ENCODE assay signal across 7 mouse cellular contexts in genomic region chr14:50871284-50871683, GRCm38 (mm10). TPM values are rescaled to one million over a fixed set of nuclear protein-coding genes. Genes with fewer than 3 reads are reported as not detected.
DNase-seq lines count a peak whose midpoint lies in the region; ATAC-seq lines count a peak whose summit lies in the region.

No protein-coding gene starts in this region.

- no peaks in the 10 kb centered on the region for H3K36me3 ChIP-seq in hindbrain, embryonic 12.5 days
- no peaks in the 10 kb centered on the region for H3K36me3 ChIP-seq in hindbrain, embryonic 13.5 days

- no peak overlapping the region for H3K9ac ChIP-seq in hindbrain, embryonic 12.5 days
- H3K9ac ChIP-seq in hindbrain, embryonic 13.5 days = no peak overlapping the region

- ATAC-seq in hindbrain, embryonic 12.5 days (ENCODE audit: low FRiP score) = no peak
- no peak for ATAC-seq in hindbrain, embryonic 13.5 days (ENCODE audit: low FRiP score)

- DNase-seq in 3T3-L1 (ENCODE audit: low read depth, low spot score) = peak; percentile 41
- DNase-seq in CD4-positive helper T cell, adult 2 months (ENCODE audit: low read depth, low spot score) = peak; percentile 13
- peak; percentile 36 for DNase-seq in induced T-regulatory cell, adult 2 months (ENCODE audit: low read depth)
- DNase-seq in testis, postnatal 14 days (ENCODE audit: low spot score) = no peak
- no peak for DNase-seq in kidney, adult 9 months

- no peak overlapping the region for H3K4me3 ChIP-seq in hindbrain, embryonic 12.5 days
- no peak overlapping the region for H3K4me3 ChIP-seq in hindbrain, embryonic 13.5 days

- no peaks in the 10 kb centered on the region for H3K27me3 ChIP-seq in hindbrain, embryonic 12.5 days
- no peaks in the 10 kb centered on the region for H3K27me3 ChIP-seq in hindbrain, embryonic 13.5 days

- no peak overlapping the region for H3K27ac ChIP-seq in hindbrain, embryonic 12.5 days
- no peak overlapping the region for H3K27ac ChIP-seq in hindbrain, embryonic 13.5 days

- peaks cover 4% of the 10 kb centered on the region; the same call in 1 of the 2 replicates for H3K4me1 ChIP-seq in hindbrain, embryonic 12.5 days
- H3K4me1 ChIP-seq in hindbrain, embryonic 13.5 days (replicated peaks) = peaks cover 7% of the 10 kb centered on the region

- WGBS in hindbrain, embryonic 12.5 days = 86% methylated on average over 2 of the region's 2 CpGs
- WGBS in hindbrain, embryonic 13.5 days = 92% methylated on average over 2 of the region's 2 CpGs

- H3K4me2 ChIP-seq in hindbrain, embryonic 12.5 days (replicated peaks) = peak overlapping the region; percentile 68
- no peak overlapping the region for H3K4me2 ChIP-seq in hindbrain, embryonic 13.5 days

- no peaks in the 10 kb centered on the region for H3K9me3 ChIP-seq in hindbrain, embryonic 12.5 days (replicated peaks)
- no peaks in the 10 kb centered on the region for H3K9me3 ChIP-seq in hindbrain, embryonic 13.5 days

RNA-seq across cellular contexts. Expression of gene Tep1, which starts 0.9 kb away (rescaled TPM):
- 6.3 and 6.7 TPM in 2 replicates for polyA plus RNA-seq in hindbrain, embryonic 12.5 days (2016; fragmentation: Nextera tagmentation; extraction: Ambion mirVana)
- 2.5 and 3.2 TPM in 2 replicates for polyA plus RNA-seq in hindbrain, embryonic 13.5 days (2015; fragmentation: Nextera tagmentation; extraction: Ambion mirVana)

RNA-seq across cellular contexts. Expression of gene Klhl33, which starts 26.0 kb away (rescaled TPM):
- polyA plus RNA-seq in hindbrain, embryonic 12.5 days (2016; fragmentation: Nextera tagmentation; extraction: Ambion mirVana) = 0.39 and 0.51 TPM in 2 replicates
- 0.83 and 1.3 TPM in 2 replicates for polyA plus RNA-seq in hindbrain, embryonic 13.5 days (2015; fragmentation: Nextera tagmentation; extraction: Ambion mirVana)

RNA-seq across cellular contexts. Expression of gene Osgep, which starts 53.4 kb away (rescaled TPM):
- polyA plus RNA-seq in hindbrain, embryonic 12.5 days (2016; fragmentation: Nextera tagmentation; extraction: Ambion mirVana) = 108 and 122 TPM in 2 replicates
- polyA plus RNA-seq in hindbrain, embryonic 13.5 days (2015; fragmentation: Nextera tagmentation; extraction: Ambion mirVana) = 116 and 119 TPM in 2 replicates

RNA-seq across cellular contexts. Expression of gene Apex1, which starts 53.5 kb away (rescaled TPM):
- polyA plus RNA-seq in hindbrain, embryonic 12.5 days (2016; fragmentation: Nextera tagmentation; extraction: Ambion mirVana) = 246 and 257 TPM in 2 replicates
- 225 and 228 TPM in 2 replicates for polyA plus RNA-seq in hindbrain, embryonic 13.5 days (2015; fragmentation: Nextera tagmentation; extraction: Ambion mirVana)

RNA-seq across cellular contexts. Expression of gene Pip4p1, which starts 59.4 kb away (rescaled TPM):
- 71.8 and 79.8 TPM in 2 replicates for polyA plus RNA-seq in hindbrain, embryonic 12.5 days (2016; fragmentation: Nextera tagmentation; extraction: Ambion mirVana)
- 79.0 and 87.9 TPM in 2 replicates for polyA plus RNA-seq in hindbrain, embryonic 13.5 days (2015; fragmentation: Nextera tagmentation; extraction: Ambion mirVana)

Comparison
In these comparisons a context has a peak if more than half of its experiments do, and no peak if none do; other contexts are left out.
1. DNase-seq: peak in 3T3-L1 (single experiment), CD4-positive helper T cell, adult 2 months (single experiment) and induced T-regulatory cell, adult 2 months (single experiment); none in testis, postnatal 14 days (single experiment) and kidney, adult 9 months (single experiment).